Mouse (Mus musculus) stomach, postnatal 0 days (tissue): ENCODE measurements around the gene Pex10. TPM values are rescaled to one million over a fixed set of nuclear protein-coding genes. Genes with fewer than 3 reads are reported as not detected.
A peak's percentile ranks its signal among the peaks of the same experiment; 100 is the strongest.

Experiments
- ATAC-seq: fragments of 200-750 bp; cut with Nextera tagmentation; 2 replicates; pipeline ENCODE4 v1.8.0; 2017; ENCODE audit not compliant: low FRiP score, low TSS enrichment
- DNase-seq: peaks from one replicate; pipeline ENCODE4 v3.0.0-alpha.2; 2016; ENCODE audit warnings: low spot score
- H3K27ac ChIP-seq: fragments of 300-500 bp; sonication (generic); replicated peaks from 2 replicates; pipeline ENCODE4 v1.5.1; 2014; ENCODE audit warnings: mild to moderate bottlenecking, control low read depth
- H3K27me3 ChIP-seq: fragments of 300-500 bp; sonication (generic); 2 replicates; pipeline ENCODE4 v1.6.1; 2014; ENCODE audit warnings: low read length; ENCODE audit not compliant: control insufficient read depth, insufficient read depth
- H3K36me3 ChIP-seq: fragments of 300-500 bp; sonication (generic); 2 replicates; pipeline ENCODE4 v1.6.1; 2014; ENCODE audit warnings: low read length, mixed read lengths; ENCODE audit not compliant: control insufficient read depth, insufficient read depth
- H3K4me1 ChIP-seq: fragments of 300-500 bp; sonication (generic); replicated peaks from 2 replicates; pipeline ENCODE4 v1.6.1; 2014; ENCODE audit warnings: antibody characterized with exemption; ENCODE audit not compliant: control insufficient read depth, insufficient read depth
- H3K4me2 ChIP-seq: fragments of 300-500 bp; sonication (generic); replicated peaks from 2 replicates; pipeline ENCODE4 v1.6.1; 2014; ENCODE audit warnings: low read depth, mild to moderate bottlenecking, control low read depth, moderate library complexity
- H3K4me3 ChIP-seq: fragments of 300-500 bp; sonication (generic); 2 replicates; pipeline ENCODE4 v1.5.1; 2014; ENCODE audit warnings: low read depth, low read length, control low read depth
- H3K9ac ChIP-seq: fragments of 300-500 bp; sonication (generic); 2 replicates; pipeline ENCODE4 v1.6.1; 2014; ENCODE audit warnings: mild to moderate bottlenecking, low read length, control low read depth, mixed read lengths
- H3K9me3 ChIP-seq: fragments of 300-500 bp; sonication (generic); 2 replicates; pipeline ENCODE4 v1.6.1; 2016; ENCODE audit warnings: low read length; ENCODE audit not compliant: control insufficient read depth
- CTCF ChIP-seq: IDR thresholded peaks from 2 replicates; pipeline ENCODE4 v1.5.1; 2016; ENCODE audit warnings: antibody characterized with exemption, low read depth, mild to moderate bottlenecking, moderate library complexity
- EP300 ChIP-seq: optimal IDR thresholded peaks from 2 replicates; pipeline ENCODE3; 2016; ENCODE audit warnings: antibody characterized with exemption
- WGBS: fragments of 180-500 bp; shearing (Covaris S2); extraction: QIAGEN DNeasy Blood & Tissue Kit; methylation state at CpG from one replicate; pipeline ENCODE4 v1.1.7; 2014; 5-methylcytosine and 5-hydroxymethylcytosine counted together
- polyA plus RNA-seq: library from polyadenylated mRNA; unstranded; fragments of >200 nt; fragmentation: Nextera tagmentation; extraction: Ambion mirVana; gene quantifications from 2 replicates; pipeline ENCODE4 v1.2.1, GENCODE M21; 2015

Gene Pex10
- polyA plus RNA-seq, 1 experiment from 2014 or later, result 10.3 TPM

DNA sequence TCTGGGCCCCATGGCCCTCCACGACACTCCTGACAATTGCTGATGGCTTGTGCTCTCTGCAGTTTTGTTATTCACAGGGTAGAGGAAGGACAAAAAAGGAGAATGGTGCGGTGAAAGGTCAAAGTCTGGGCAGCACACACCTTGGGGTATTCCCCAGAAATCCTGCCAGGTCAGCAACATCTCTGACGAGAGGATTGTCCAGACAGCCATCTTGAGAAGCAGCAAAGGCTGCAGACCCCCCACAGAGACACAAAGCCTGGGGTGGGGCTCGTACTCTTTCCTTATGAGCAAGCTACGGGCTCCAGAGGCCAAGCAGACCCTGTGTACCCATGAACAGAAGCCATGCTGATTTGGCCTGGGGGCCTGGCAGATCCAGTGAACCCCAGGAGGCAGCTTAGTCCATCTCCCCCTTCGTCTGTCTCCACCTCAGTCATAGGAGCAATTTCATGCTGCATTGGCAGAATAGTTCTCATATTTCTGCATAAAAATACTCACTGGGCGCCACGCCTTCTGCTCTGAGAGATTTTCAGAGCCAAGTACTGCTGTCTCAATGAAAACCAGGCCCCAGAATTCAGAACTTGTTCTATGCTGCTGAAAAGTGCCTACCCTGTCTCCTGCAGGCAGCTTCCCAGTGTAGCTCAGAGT, 47.1 kb downstream of the Pex10 start:
- DNase-seq (no peak), ATAC-seq (no peak)
- no peak overlapping the region for H3K4me2 ChIP-seq
- no peak overlapping the region for H3K4me3 ChIP-seq
- 0 out of 2 replicates have a peak, but pooled peaks cover 6% of the 10 kb centered on the region for H3K4me1 ChIP-seq
- H3K9me3 ChIP-seq, result no peaks in the 10 kb centered on the region
- no peaks in the 10 kb centered on the region for H3K36me3 ChIP-seq
- 55% methylated on average over 8 of the region's 8 CpGs for WGBS
- no peak for TF ChIP-seq EP300
- no peak for TF ChIP-seq CTCF
- peak overlapping the region; percentile 13; the same call in 1 of the 2 replicates for H3K9ac ChIP-seq
- H3K27ac ChIP-seq, result no peak overlapping the region; the same call in 1 of the 2 replicates
- H3K27me3 ChIP-seq, result no peaks in the 10 kb centered on the region

DNA sequence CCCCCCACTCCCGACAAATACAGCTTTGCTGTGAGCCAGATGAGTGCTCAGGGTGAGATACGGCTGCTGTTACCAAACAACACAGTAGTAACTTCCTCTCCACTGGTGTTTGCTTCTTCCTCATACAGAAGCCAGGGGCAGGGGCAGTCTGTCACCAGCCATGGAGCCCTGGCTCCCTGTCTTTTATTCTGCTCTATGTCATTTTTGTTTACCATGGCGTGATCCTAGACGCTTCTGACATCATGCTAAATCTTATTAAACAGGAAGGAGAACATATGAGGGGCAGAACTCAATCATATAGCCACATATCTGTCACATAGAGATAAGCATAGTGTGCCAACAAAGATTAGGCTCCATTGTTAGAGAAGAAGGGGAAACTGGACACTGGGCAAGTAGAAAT, 49.8 kb downstream of the Pex10 start:
- WGBS, result 62% methylated on average over 4 of the region's 4 CpGs
- ATAC-seq, result no peak

DNA sequence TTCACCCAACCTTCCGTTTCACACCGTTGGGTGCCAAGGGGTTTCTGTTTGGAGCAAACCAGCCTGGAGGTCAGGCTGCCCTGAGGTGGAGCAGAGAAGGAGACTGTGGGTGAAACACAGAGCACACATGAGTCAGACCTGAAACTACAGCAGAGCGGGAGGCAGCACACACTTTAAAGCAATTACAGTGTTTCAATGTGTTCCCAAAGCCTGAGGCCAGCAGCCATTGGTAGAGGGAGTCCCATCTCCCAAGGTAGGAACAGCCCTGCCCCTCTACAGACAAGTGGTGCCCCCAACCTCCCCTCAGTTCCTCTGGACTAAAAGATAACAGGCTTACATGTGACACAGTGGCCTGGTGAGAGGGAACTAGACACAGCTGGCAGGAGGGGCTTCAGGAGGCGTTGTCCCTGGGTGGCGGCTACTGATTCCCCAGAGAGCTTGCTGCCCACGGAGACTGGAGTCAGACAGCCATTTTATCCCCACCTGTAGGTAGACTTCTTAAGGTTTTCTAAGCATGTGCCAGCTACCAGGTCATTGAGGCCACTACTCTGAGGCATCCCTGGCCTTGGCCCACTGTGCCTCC, 50.7 kb downstream of the Pex10 start:
- peak; percentile 27; the same call in 1 of the 2 replicates for ATAC-seq
- peak overlapping the region; percentile 75 for H3K27ac ChIP-seq

More for the DNA sequence above, 49.8 kb downstream of the Pex10 start:
- TF ChIP-seq CTCF (no peak), EP300 (no peak)
- H3K27ac ChIP-seq, result peak overlapping the region; percentile 86
- H3K9me3 ChIP-seq, result no peaks in the 10 kb centered on the region
- no peak overlapping the region for H3K4me2 ChIP-seq
- H3K4me1 ChIP-seq, result 0 out of 2 replicates have a peak, but pooled peaks cover 9% of the 10 kb centered on the region
- H3K27me3 ChIP-seq, result no peaks in the 10 kb centered on the region
- no peak overlapping the region for H3K4me3 ChIP-seq
- no peaks in the 10 kb centered on the region for H3K36me3 ChIP-seq
- no peak for DNase-seq
- H3K9ac ChIP-seq, result peak overlapping the region; percentile 1; the same call in 1 of the 2 replicates

DNA sequence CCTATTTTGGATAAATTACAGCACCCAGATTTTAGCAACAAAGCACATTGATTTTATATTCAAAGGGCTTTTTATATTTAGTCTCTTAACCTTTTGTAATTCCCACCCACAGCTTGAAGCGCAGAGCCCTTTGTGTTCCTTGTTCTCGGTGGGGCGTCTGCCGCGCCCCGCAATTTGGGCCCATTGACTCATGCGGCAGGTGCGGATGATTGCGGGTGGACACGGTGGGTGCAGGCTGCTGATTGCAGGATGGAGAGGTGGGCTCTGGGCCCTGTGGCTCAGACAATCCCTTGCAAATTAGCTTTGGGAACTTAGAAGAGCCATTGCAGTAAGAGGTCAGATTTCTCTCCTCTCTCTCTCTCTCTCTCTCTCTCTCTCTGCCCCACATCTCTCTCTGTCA, 51.5 kb downstream of the Pex10 start:
- no peaks in the 10 kb centered on the region for H3K36me3 ChIP-seq
- peaks cover 16% of the 10 kb centered on the region for H3K4me1 ChIP-seq
- H3K4me3 ChIP-seq, result no peak overlapping the region
- no peak overlapping the region for H3K27ac ChIP-seq
- WGBS, result 75% methylated on average over 10 of the region's 10 CpGs
- no peak overlapping the region for H3K9ac ChIP-seq
- TF ChIP-seq CTCF (no peak), EP300 (no peak)
- ATAC-seq (no peak), DNase-seq (no peak)
- no peaks in the 10 kb centered on the region for H3K9me3 ChIP-seq
- no peak overlapping the region for H3K4me2 ChIP-seq
- H3K27me3 ChIP-seq, result no peaks in the 10 kb centered on the region

More for the DNA sequence above, 50.7 kb downstream of the Pex10 start:
- no peak overlapping the region for H3K4me3 ChIP-seq
- H3K27me3 ChIP-seq, result no peaks in the 10 kb centered on the region
- no peaks in the 10 kb centered on the region for H3K36me3 ChIP-seq
- H3K9ac ChIP-seq, result no peak overlapping the region
- no peaks in the 10 kb centered on the region for H3K9me3 ChIP-seq
- no peak overlapping the region for H3K4me2 ChIP-seq
- 85% methylated on average over 6 of the region's 6 CpGs for WGBS
- DNase-seq, result no peak
- TF ChIP-seq CTCF (no peak), EP300 (no peak)
- H3K4me1 ChIP-seq, result peaks cover 15% of the 10 kb centered on the region

DNA sequence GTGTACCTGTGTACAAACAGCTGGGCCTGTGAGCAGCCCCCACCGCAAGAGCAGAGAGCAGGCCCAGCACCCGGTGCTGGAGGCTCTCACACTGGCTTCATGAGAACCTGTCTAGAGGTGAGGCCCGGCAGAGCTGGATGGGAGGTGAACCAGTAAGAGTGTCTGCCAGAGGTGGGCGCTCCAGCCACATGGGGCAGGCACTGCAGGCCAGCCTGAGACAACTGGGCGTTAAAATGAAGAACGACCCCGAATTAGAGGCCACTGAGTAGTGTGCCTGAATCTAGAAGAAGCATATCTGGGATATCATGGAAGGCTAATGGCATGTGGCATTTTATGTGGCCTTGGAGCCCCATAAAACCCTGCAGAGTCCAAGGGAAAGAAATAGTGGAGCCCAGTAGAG, 53.2 kb downstream of the Pex10 start:
- peaks cover 12% of the 10 kb centered on the region for H3K4me1 ChIP-seq
- no peak overlapping the region for H3K9ac ChIP-seq
- H3K9me3 ChIP-seq, result no peaks in the 10 kb centered on the region
- H3K27ac ChIP-seq, result peak overlapping the region; percentile 79
- no peaks in the 10 kb centered on the region for H3K27me3 ChIP-seq
- 78% methylated on average over 7 of the region's 7 CpGs for WGBS
- TF ChIP-seq CTCF, result peak; percentile 40; the same call in 1 of the 2 replicates
- TF ChIP-seq EP300, result no peak
- DNase-seq (no peak), ATAC-seq (no peak)
- no peaks in the 10 kb centered on the region for H3K36me3 ChIP-seq
- no peak overlapping the region for H3K4me3 ChIP-seq
- H3K4me2 ChIP-seq, result no peak overlapping the region

DNA sequence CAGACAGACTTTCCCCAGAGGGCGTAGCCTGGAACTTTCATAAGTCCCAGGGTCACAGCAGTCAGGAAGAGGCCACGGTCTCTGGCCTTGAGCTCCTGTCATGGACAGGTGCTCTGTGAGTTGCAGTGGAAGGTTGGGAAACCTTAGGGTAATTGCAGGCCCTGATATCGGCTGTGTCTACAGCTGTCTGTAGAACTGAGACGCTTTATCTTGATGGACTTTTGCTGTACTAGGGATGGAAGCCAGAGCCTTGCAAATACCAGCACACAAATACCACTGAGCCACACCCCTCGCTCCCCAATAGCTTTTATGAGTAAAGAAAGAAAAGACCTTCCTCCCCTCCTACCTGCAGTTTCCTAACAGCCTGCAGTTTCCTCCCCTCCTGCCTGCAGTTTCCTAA, 53.8 kb downstream of the Pex10 start:
- Histone ChIP-seq H3K27ac (peak overlapping the region; percentile 89), H3K4me1 (peaks cover 12% of the 10 kb centered on the region), H3K9me3 (no peaks in the 10 kb centered on the region), H3K27me3 (no peaks in the 10 kb centered on the region), H3K9ac (no peak overlapping the region), H3K4me3 (no peak overlapping the region), H3K36me3 (no peaks in the 10 kb centered on the region), H3K4me2 (no peak overlapping the region)
- TF ChIP-seq EP300 (peak; percentile 42), CTCF (no peak)
- DNase-seq (peak; percentile 67), ATAC-seq (peak; percentile 74)
- 56% methylated on average over 5 of the region's 5 CpGs for WGBS
